10 mouse cellular contexts compared by ENCODE assay signal in the genomic region with DNA sequence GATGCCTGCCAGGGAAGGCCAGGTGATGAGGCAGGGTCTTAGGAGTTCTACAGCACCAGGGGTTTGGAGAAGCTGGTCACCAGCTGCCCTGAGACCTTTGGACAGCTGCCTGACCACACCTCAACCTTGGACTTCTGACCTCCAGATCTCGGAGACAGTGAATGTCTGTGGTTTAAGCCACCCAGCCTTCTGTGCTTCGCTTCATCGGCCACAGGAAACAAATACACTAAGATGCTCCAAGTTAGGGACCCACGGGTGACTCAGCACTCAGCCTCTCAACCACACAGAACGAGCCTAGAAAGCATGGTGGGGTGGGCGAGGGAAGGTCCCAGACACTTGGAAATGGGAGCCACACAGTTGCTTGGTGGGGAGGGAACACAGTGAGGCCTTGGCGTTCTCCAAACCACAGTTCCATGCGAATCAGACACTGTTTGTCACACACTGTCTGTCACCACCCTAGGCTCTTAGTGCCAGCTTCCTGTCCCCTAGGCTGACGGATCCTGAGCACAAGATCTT.
DNase-seq lines count a peak whose midpoint lies in the region; ATAC-seq and TF ChIP-seq lines count a peak whose summit lies in the region.
"Had no signal": no experiment of that assay in that cellular context is flagged by ENCODE, and none has a peak within 500 bp of the region (broad histone marks: within the 10 kb centered on the region; RNA-seq: fewer than 3 reads in every experiment).

No protein-coding gene starts in this region.

- H3K36me3 ChIP-seq in hindbrain, embryonic 13.5 days: no peaks in the 10 kb centered on the region
- H3K36me3 ChIP-seq in hindbrain, embryonic 11.5 days (ENCODE audit: control insufficient read depth, insufficient read depth, low read length): no peaks in the 10 kb centered on the region
- no peaks in the 10 kb centered on the region for H3K36me3 ChIP-seq in forebrain, postnatal 0 days (ENCODE audit: insufficient read depth)
- H3K36me3 ChIP-seq in midbrain, embryonic 13.5 days: no peaks in the 10 kb centered on the region

- H3K27ac ChIP-seq in hindbrain, embryonic 13.5 days: peak overlapping the region; percentile 78
- H3K27ac ChIP-seq in hindbrain, embryonic 11.5 days (ENCODE audit: low read depth, low read length): no peak overlapping the region
- H3K27ac ChIP-seq in forebrain, postnatal 0 days (ENCODE audit: low read depth, low read length): peak overlapping the region; percentile 69
- peak overlapping the region; percentile 87 for H3K27ac ChIP-seq in midbrain, embryonic 13.5 days

- H3K4me3 ChIP-seq in hindbrain, embryonic 13.5 days: no peak overlapping the region
- no peak overlapping the region for H3K4me3 ChIP-seq in hindbrain, embryonic 11.5 days (ENCODE audit: low read depth, low read length)
- H3K4me3 ChIP-seq in forebrain, postnatal 0 days (ENCODE audit: low read depth, low read length): no peak overlapping the region
- no peak overlapping the region for H3K4me3 ChIP-seq in midbrain, embryonic 13.5 days (replicated peaks)

- 84% methylated on average over 9 of the region's 9 CpGs for WGBS in hindbrain, embryonic 13.5 days
- 82% methylated on average over 9 of the region's 9 CpGs for WGBS in hindbrain, embryonic 11.5 days
- 70% methylated on average over 9 of the region's 9 CpGs for WGBS in forebrain, postnatal 0 days
- 84% methylated on average over 9 of the region's 9 CpGs for WGBS in midbrain, embryonic 13.5 days

- H3K4me1 ChIP-seq in hindbrain, embryonic 13.5 days (replicated peaks): peaks cover 45% of the 10 kb centered on the region
- peaks cover 14% of the 10 kb centered on the region for H3K4me1 ChIP-seq in hindbrain, embryonic 11.5 days (replicated peaks; ENCODE audit: control insufficient read depth, insufficient read depth, low read length)
- H3K4me1 ChIP-seq in forebrain, postnatal 0 days (ENCODE audit: insufficient read depth): peaks cover 19% of the 10 kb centered on the region
- H3K4me1 ChIP-seq in midbrain, embryonic 13.5 days (replicated peaks): peaks cover 35% of the 10 kb centered on the region

- no peak overlapping the region for H3K9ac ChIP-seq in hindbrain, embryonic 13.5 days
- H3K9ac ChIP-seq in hindbrain, embryonic 11.5 days (ENCODE audit: low read depth, low read length): no peak overlapping the region
- no peak overlapping the region for H3K9ac ChIP-seq in forebrain, postnatal 0 days
- no peak overlapping the region for H3K9ac ChIP-seq in midbrain, embryonic 13.5 days (replicated peaks)
- H3K9ac ChIP-seq: liver, postnatal 0 days had no signal

- no peaks in the 10 kb centered on the region for H3K9me3 ChIP-seq in hindbrain, embryonic 13.5 days
- H3K9me3 ChIP-seq in hindbrain, embryonic 11.5 days (ENCODE audit: control insufficient read depth, low read length): no peaks in the 10 kb centered on the region
- no peaks in the 10 kb centered on the region for H3K9me3 ChIP-seq in forebrain, postnatal 0 days (ENCODE audit: low read length)
- no peaks in the 10 kb centered on the region for H3K9me3 ChIP-seq in midbrain, embryonic 13.5 days

- no peak for TF ChIP-seq CTCF in forebrain, postnatal 0 days (IDR thresholded peaks at IDR 0.05; ENCODE audit: low read depth)

- ATAC-seq in hindbrain, embryonic 13.5 days (ENCODE audit: low FRiP score): no peak
- ATAC-seq in hindbrain, embryonic 11.5 days (ENCODE audit: low FRiP score): no peak
- 0 out of 2 replicates have a peak, but pooled peaks have one; percentile 19 for ATAC-seq in forebrain, postnatal 0 days
- ATAC-seq in midbrain, embryonic 13.5 days: no peak
- ATAC-seq: liver, postnatal 0 days had no signal

- H3K27me3 ChIP-seq in hindbrain, embryonic 13.5 days: 0 out of 2 replicates have a peak, but pooled peaks cover 8% of the 10 kb centered on the region
- H3K27me3 ChIP-seq in hindbrain, embryonic 11.5 days (ENCODE audit: control insufficient read depth, insufficient read depth, low read length): no peaks in the 10 kb centered on the region
- no peaks in the 10 kb centered on the region for H3K27me3 ChIP-seq in forebrain, postnatal 0 days (ENCODE audit: insufficient read depth, low read length)
- H3K27me3 ChIP-seq in midbrain, embryonic 13.5 days: no peaks in the 10 kb centered on the region

- DNase-seq in hindbrain, embryonic 11.5 days (ENCODE audit: low spot score): no peak
- peak; percentile 11 to 27 for DNase-seq in CD8-positive naive resting alpha-beta T cell, adult 2 months (ENCODE audit: low read depth in 2 of 2, low spot score in 2 of 2)
- peak; percentile 26 for DNase-seq in forebrain, postnatal 0 days
- DNase-seq in retina, postnatal 1 day: no peak
- DNase-seq in embryo, embryonic 10.5 days (ENCODE audit: low spot score): no peak
- DNase-seq in gastrocnemius, adult 18-20 months (ENCODE audit: low spot score): no peak
- DNase-seq: cerebellum, postnatal 36 days; liver, postnatal 0 days had no signal

- H3K4me2 ChIP-seq in hindbrain, embryonic 13.5 days: no peak overlapping the region
- H3K4me2 ChIP-seq in hindbrain, embryonic 11.5 days (replicated peaks; ENCODE audit: low read depth, low read length): no peak overlapping the region
- no peak overlapping the region for H3K4me2 ChIP-seq in forebrain, postnatal 0 days (ENCODE audit: low read depth)
- H3K4me2 ChIP-seq in midbrain, embryonic 13.5 days (replicated peaks): no peak overlapping the region

Comparison
In these comparisons a context has a peak if more than half of its experiments do, and no peak if none do; other contexts are left out.
1. DNase-seq: peak in CD8-positive naive resting alpha-beta T cell, adult 2 months (2 of 2) and forebrain, postnatal 0 days (single experiment); none in hindbrain, embryonic 11.5 days (single experiment), retina, postnatal 1 day (single experiment), embryo, embryonic 10.5 days (single experiment) and gastrocnemius, adult 18-20 months (single experiment).